Mouse (Mus musculus) erythroblast, embryonic 14.5 days (primary cell): ENCODE measurements around the gene Esyt3.

Experiments used
- GATA1 ChIP-seq: IDR thresholded peaks from 2 replicates; pipeline ENCODE4 v1.6.1; 2012; ENCODE audit warnings: low read length, inconsistent platforms, mixed read lengths
- TAL1 ChIP-seq: IDR thresholded peaks from 3 replicates; pipeline ENCODE4 v1.6.1; 2012; ENCODE audit warnings: low read length, inconsistent platforms, mixed read lengths

DNA sequence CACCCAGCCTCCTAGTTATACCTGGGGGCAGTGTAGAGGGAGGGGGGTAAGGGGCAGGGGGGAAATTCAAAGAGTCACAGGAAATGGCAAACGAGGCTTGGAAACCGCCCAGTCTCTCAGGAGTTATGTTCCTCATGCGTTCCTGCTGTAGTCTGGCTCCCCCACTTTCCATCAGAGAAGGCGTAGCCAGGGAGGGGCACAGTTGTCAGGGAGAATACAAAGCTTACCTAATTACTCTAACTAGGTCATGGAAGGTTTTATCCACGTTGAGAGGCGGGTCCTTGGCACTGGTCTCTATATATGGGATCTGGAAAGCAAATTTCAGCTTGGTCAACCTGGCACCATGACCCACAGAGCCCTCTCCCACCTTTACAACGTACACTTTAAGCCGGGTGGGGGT lies 31.1 kb upstream of the Esyt3 start:
- TF ChIP-seq GATA1, result no peak
- no peak for TF ChIP-seq TAL1
